Mouse (Mus musculus) left cerebral cortex, adult 2 months (tissue): ENCODE data around the gene Nkiras2. TPM values are rescaled to one million over a fixed set of nuclear protein-coding genes. Genes with fewer than 3 reads are reported as not detected.
A peak's percentile ranks its signal among the peaks of the same experiment; 100 is the strongest.

Source experiments
- DNase-seq, 2 experiments: peaks; one replicate each; pipeline ENCODE4 v3.0.0; 2021 to 2022; ENCODE audit warnings: low spot score in 2 of 2, mixed read lengths in 1 of 2; ENCODE audit errors: extremely low spot score in 1 of 2
- H3K27ac ChIP-seq: fragments of 200-600 bp; 2 replicates; pipeline ENCODE4 v1.8.1; 2022
- H3K4me3 ChIP-seq: fragments of 200-600 bp; 2 replicates; pipeline ENCODE4 v1.8.1; 2022
- CTCF ChIP-seq: fragments of 200-600 bp; IDR thresholded peaks from 2 replicates; pipeline ENCODE4 v1.8.1; 2022; ENCODE audit warnings: antibody characterized with exemption, mild to moderate bottlenecking, moderate library complexity
- intact Hi-C: fragments of 180-260 bp; cut with DNase I; formaldehyde crosslinking; loops from one replicate; pipeline ENCODE4 v1.15.1; 2025
- total RNA-seq, 2 experiments: library from RNA; stranded (reverse); gene quantifications; 2 replicates each; pipeline ENCODE4 v1.2.3; 2021

The Nkiras2 gene
- total RNA-seq, 2 experiments from 2014 or later = 13.2 to 13.6 TPM

DNA sequence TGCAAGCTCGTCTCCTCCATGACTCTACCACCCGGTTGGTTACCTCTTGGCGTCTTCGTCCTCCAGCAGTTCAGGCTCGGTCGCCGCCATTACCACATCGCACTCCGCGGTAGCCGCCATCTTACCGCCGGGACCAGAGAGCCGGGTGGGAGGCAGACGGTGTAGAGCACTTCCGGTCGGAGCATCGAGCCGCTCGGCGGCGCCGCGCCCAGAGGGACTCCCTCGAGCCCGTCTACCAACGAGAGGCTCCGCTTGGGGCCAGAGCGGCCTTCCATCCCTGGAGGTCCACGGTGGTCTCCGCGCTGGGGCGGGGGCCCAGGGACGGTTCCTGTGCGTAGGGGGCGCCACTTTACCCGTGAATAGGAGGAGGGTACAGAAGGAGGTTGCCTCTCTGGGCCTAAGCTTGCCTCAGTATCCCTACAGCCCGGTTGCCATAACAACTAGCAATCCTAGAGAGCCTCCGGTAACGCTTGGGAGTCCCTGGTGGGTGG is 486 bp downstream of the Nkiras2 start:
- Histone ChIP-seq H3K4me3 (peak overlapping the region; percentile 86), H3K27ac (peak overlapping the region; percentile 90)
- DNase-seq = peak; percentile 95 to 97
- intact Hi-C loops = loop anchor here (2.0 kb wide), 1 partner anchor 49 kb away; no protein-coding TSS in a partner anchor
- peak; percentile 42 for TF ChIP-seq CTCF

DNA sequence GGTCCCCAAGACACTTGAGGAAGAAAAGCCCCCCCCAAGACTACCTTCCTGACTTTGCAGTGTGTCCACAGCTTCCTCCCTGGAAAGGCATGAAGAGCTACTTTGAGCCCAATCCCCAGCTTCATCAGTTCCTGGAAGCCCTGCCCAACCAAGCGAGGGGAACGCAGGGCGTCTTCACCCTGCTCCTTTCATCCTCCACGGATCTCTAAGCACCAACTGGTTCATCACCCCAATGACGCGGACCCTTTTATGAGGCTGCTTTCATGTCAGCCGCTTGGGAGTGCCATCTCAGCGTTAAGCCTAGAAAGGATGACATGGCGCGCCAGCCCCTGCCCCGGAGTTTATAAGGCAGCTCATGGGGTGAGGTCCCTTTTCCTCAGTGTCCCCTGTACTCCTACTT is 938 bp downstream of the Nkiras2 start, which contains the start of gene Dnajc7:
Gene Dnajc7, minus strand, starts transcription at position 187 of the 400 bp plus-strand sequence.
- Histone ChIP-seq H3K4me3 (peak within 1 kb of the TSS; percentile 86), H3K27ac (peak within 1 kb of the TSS; percentile 90)
- DNase-seq = no peak
- TF ChIP-seq CTCF = no peak
- intact Hi-C loops = loop anchor here (2.0 kb wide), 1 partner anchor 49 kb away; no protein-coding TSS in a partner anchor

DNA sequence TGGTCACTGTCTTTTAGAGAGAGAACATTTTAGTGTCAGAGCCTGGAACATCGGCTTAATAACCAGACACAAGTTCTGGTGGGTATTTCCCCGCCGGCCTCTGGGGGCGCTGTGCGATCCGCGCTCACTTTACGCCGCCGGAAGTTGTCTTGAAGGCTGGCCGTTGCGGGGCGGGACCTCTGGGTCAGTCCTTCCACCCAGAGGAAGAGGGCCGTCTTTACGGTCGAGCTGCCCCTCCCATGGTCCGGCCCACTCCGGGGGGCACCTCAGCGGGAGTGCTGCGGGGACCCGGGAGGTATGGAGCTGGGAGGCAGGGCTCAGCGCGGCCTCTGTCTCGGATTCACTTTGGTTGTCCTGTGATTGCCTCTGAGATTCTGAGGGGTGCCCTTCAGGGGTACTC is 3.7 kb downstream of the Nkiras2 start:
- H3K4me3 ChIP-seq = peak overlapping the region; percentile 69
- intact Hi-C loops = no loop called here
- H3K27ac ChIP-seq = peak overlapping the region; percentile 91
- peak; percentile 99 for TF ChIP-seq CTCF
- DNase-seq = peak; percentile 96 to 97

DNA sequence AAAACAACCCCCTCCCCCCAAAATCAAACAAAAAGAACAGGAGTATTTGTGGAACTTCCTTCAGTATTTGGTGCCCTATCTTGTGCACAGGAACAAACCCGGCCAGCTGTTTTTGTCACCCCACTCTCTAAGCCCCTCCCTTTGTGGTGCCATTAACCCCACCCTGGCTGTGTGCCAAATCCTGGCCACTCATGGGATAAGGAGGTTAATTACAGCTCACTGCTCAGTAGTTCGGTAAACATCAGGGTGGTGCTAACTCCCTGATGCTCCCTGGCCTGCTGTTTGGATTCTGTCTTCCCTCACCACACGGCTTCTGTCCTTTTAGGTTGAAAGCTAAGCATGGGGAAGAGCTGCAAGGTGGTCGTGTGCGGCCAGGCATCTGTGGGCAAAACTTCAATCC is 4.8 kb downstream of the Nkiras2 start:
- DNase-seq = no peak
- Histone ChIP-seq H3K4me3 (no peak overlapping the region), H3K27ac (no peak overlapping the region)
- intact Hi-C loops = no loop called here
- TF ChIP-seq CTCF = no peak

DNA sequence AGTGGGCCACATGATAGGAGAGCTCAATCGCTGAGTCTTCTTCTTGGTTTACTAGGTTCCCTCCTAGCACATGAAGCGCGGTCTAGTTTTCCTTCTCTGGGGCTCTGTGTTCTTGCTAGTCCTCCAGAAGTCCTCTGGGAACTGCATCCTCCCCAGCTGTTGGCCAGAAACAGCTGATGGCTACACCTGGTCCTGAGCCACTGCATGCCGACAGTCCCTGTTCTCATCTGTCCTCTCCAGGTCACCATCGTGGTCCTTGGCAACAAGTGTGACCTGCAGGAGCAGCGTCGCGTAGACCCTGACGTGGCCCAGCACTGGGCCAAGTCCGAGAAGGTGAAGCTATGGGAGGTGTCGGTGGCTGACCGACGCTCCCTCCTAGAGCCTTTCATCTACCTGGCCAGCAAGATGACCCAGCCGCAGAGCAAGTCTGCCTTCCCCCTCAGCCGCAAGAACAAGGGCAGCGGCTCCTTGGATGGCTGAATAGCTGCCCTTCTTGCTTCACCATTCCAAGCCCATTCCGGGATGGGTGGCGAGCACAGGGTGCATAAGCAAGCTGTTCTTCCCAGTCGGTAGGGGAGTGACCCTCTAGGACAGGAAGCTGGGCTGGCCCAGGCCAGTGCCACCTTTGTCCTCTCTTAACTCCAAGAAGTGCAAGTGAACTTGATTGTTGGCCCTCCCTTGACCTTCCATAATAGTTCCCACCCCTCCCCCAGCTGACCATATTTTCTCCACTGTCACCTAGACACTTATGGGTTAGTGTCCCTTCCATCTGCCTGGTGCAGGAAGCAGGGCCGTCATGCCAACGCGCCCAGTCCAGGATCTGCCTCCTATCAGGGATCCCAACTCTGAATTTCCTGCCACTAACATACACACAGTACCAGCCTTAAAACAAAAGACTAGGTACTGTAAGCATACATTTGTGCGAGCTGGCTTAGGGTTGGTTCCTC is 7.0 kb downstream of the Nkiras2 start:
- Histone ChIP-seq H3K27ac (no peak overlapping the region), H3K4me3 (no peak overlapping the region)
- intact Hi-C loops = loop anchor here (2.0 kb wide), 1 partner anchor 77 kb away; no protein-coding TSS in a partner anchor
- DNase-seq = no peak
- no peak for TF ChIP-seq CTCF

DNA sequence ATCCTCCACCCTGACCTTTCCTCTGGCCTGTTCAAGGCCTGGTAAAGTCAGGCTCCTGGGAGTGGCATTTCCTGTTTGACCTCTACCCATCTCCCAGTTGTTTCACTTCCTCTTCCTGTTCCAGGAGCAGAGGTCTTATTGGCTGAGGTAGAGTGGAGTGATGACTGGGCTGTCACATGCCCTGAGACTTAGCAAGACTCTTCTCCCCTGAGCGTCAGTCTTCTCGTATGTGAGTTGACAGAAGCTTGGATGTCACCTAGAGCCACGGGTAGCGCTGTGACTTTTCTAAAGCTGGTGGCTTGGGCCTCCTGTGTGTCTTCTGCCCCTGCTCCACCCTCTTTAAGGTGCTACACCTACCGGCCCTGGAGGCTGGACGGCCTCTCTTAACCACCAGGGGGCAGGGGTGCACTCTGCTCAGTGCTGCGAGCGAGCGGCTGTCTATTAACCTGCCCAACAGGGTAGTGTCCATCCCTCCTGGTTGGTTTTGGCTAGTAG is 7.7 kb downstream of the Nkiras2 start:
- intact Hi-C loops = loop anchor here (1.0 to 2.0 kb wide), 2 partner anchors 68 to 76 kb away; no protein-coding TSS in a partner anchor
- DNase-seq = peak; percentile 67 to 77
- peak; percentile 85 for TF ChIP-seq CTCF
- no peak overlapping the region for H3K4me3 ChIP-seq
- H3K27ac ChIP-seq = no peak overlapping the region

DNA sequence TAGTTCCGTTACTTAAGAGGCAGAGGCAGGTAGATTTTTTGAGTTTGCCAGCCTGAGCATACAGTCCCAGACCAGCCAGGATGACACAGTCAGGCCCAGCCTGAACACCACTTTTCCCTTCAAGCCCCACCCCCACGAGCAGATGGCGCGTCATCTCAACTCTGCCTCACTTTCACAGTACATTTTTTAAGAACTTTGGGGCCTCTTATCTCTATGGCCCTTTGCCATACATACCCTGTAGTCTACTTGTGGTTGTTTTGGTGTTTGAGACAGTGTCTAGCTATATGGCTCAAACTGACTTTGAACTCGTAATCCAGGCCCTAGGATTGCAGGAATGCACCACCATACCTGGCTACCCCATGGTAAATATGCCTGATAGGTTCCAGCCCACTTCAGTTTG is 9.0 kb downstream of the Nkiras2 start:
- TF ChIP-seq CTCF = no peak
- Histone ChIP-seq H3K4me3 (no peak overlapping the region), H3K27ac (no peak overlapping the region)
- DNase-seq = no peak
- intact Hi-C loops = no loop called here

DNA sequence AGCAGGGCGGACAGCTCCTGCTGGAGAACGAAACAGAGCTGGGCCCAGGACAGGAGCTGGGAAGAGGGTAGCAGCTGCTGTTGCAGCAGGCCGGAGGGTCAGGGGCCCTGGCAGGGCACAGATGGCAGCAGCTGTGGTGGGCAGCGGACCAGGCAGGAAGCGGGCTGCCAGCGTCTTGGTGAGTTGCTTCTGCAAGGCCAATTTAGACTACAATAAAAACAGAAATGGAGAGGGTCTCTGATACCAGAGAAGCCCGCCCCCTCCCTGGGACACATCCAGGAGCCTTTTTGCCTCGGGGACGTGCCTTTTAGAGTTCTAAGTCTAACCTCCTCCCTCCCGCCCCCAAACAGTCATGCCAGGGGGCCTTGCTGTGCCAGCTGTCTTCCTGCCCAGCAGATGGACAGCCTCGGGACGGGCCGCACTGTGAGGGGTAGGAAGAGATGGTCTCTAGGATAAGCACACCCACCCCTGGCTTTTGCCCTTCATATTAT is 9.9 kb downstream of the Nkiras2 start:
- intact Hi-C loops = no loop called here
- TF ChIP-seq CTCF = no peak
- no peak overlapping the region for H3K4me3 ChIP-seq
- H3K27ac ChIP-seq = no peak overlapping the region
- no peak for DNase-seq

DNA sequence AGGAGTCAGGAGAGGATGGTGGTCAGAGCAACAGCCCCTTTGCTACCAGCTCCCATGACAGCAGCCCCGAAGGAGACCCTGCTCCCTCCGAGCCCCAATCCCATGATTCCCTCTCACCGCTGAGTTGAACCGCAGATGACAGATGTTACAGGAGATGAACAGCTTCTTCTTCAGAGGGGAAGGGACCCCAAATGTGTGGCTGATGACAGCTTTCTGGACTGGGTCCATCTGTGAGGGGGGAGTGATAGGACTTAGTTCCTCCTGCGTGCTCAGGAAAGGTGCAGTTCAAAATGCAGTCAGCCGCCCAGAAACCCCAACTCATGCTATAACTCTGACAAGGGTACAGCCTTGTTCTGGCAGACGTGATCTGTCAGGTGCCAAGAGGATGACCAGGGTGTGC is 15.5 kb downstream of the Nkiras2 start:
- no peak overlapping the region for H3K4me3 ChIP-seq
- DNase-seq = no peak
- no peak for TF ChIP-seq CTCF
- intact Hi-C loops = loop anchor here (10.0 kb wide), 1 partner anchor 230 kb away; no protein-coding TSS in a partner anchor
- no peak overlapping the region for H3K27ac ChIP-seq

DNA sequence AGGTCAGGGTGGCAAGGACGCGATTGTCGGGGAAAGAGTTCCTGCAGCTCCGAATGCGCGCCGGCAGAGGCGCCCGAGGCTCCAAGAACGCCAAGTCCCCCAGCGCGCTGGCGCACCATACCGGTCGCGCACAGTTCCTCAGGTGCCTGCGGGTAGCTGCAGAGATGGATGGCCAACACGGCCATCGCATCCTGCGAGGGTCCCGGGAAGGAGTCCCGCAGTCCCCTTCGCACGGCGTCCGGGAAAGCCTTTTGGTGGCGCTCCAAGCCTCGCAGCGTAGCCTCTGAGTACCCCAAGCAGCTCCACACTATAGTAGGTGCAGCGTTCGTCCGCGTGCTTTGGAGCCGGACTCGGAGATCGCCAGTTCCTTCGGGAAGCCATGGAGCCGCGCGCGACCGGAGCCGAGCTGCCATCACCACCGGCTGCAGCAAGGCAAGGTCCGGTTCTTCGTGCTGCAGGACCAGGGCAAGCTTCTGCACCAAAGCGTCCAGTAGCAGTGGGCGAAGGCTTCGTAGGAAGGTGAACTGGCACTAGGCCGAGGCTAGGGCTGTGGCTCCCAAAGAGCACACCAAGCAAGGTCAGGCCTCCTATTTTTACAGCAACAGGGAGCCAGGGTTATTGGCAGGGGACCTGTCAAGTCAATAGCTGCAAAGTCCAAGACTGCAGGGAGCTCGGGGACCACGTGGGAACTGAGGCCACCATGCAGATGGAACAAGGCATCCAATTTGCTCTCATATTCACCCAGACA is 21.3 kb downstream of the Nkiras2 start:
- intact Hi-C loops = loop anchor here (5.0 kb wide), 1 partner anchor 52 kb away; the partner anchor contains the start of gene Zfp385c
- Histone ChIP-seq H3K4me3 (peak overlapping the region; percentile 50), H3K27ac (no peak overlapping the region)
- TF ChIP-seq CTCF = peak; percentile 57
- peak; percentile 58 to 71 for DNase-seq
